Mouse (Mus musculus) C2C12 (cell line): ENCODE results near the gene Akap6.

Experiments
- CTCF ChIP-seq: IDR thresholded peaks from one replicate; pipeline ENCODE4 v1.5.1; 2011; ENCODE audit not compliant: control insufficient read depth, insufficient read depth, insufficient read length
- MAX ChIP-seq: IDR thresholded peaks from one replicate; pipeline ENCODE4 v1.6.1; 2011; ENCODE audit warnings: mild to moderate bottlenecking, control low read depth
- MYOD1 ChIP-seq: IDR thresholded peaks from one replicate; pipeline ENCODE4 v1.6.1; 2011; ENCODE audit warnings: low read depth; ENCODE audit not compliant: control insufficient read depth, insufficient read length
- USF1 ChIP-seq: IDR thresholded peaks from one replicate; pipeline ENCODE4 v1.6.1; 2011; ENCODE audit warnings: low read depth, mild to moderate bottlenecking, control low read depth, moderate library complexity

GRCm38 (mm10) chr12:52688712-52689111, 10.5 kb upstream of the Akap6 start:
- TF ChIP-seq CTCF (no peak), MAX (no peak), USF1 (no peak), MYOD1 (no peak)
